Mouse (Mus musculus) left cerebral cortex, postnatal 14 days (tissue): ENCODE measurements around the gene Ndufb6. TPM values are rescaled to one million over a fixed set of nuclear protein-coding genes. Genes with fewer than 3 reads are reported as not detected.

Source experiments
- DNase-seq, 2 experiments: peaks; one replicate each; pipeline ENCODE4 v3.0.0; 2021 to 2022; ENCODE audit warnings: low spot score in 2 of 2, mixed read lengths in 1 of 2
- intact Hi-C: fragments of 180-260 bp; cut with DNase I; formaldehyde crosslinking; loops from one replicate; pipeline ENCODE4 v1.15.1; 2025
- total RNA-seq, 2 experiments: library from RNA; stranded (reverse); gene quantifications; 2 replicates each; pipeline ENCODE4 v1.2.3; 2021

Gene Ndufb6
- total RNA-seq, 2 experiments from 2014 or later = 207 to 219 TPM

DNA sequence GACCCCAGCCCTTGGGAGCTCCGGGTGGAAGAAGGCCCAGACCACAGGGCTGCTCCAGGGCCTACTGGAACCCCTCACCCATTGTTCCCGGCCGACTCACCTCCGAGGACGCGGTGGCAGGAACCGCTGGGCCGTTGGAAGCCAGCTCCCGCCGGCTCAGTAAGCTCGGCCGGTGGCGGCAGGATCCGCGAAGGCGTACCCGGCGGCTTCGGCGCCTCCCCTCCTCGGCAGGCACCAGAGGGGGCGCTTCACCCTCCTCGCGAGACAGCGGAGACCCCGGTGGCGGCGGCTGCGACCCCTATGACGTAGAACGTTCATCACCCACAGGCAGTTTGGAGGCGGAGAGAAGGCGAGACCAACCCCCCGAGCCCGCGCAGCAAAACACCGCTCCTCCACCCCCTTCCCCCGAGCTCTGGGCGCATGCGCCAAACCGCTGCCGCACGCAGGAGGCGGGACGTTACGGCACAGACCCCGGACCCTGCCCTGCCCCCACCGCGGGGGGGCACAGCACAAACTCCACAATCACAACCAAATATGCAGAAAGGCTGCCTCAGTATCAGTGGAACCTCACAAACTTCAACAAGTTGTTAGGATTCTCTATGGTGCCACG, 10.9 kb downstream of the Ndufb6 start:
- intact Hi-C loops = loop anchor here (2.0 to 5.0 kb wide), 2 partner anchors 86 to 126 kb away; partner anchors contain the start of gene Aco1
- peak; percentile 90 to 91 for DNase-seq

DNA sequence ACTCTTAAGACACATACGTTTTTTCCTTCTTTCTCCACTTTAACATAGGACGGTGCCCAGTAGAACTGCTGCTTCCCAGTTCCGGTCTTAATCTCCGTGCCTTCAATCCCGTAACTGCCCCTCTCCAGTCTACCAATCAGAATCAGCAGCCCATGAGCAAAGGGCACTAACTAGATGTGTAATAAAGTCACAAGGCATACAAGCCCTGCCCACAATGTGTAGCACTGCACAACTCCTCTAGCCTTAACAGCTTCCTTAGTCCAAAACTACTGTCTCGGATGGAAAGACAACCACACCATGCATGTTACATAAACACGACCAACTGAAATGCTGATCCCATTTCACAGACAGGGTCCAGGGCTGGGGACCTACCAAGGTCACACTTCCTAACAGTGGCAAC, 11.5 kb downstream of the Ndufb6 start:
- peak in 1 of 2 experiments; percentile 9 for DNase-seq
- intact Hi-C loops = loop anchor here (2.0 to 5.0 kb wide), 2 partner anchors 85 to 125 kb away; partner anchors contain the start of gene Aco1

DNA sequence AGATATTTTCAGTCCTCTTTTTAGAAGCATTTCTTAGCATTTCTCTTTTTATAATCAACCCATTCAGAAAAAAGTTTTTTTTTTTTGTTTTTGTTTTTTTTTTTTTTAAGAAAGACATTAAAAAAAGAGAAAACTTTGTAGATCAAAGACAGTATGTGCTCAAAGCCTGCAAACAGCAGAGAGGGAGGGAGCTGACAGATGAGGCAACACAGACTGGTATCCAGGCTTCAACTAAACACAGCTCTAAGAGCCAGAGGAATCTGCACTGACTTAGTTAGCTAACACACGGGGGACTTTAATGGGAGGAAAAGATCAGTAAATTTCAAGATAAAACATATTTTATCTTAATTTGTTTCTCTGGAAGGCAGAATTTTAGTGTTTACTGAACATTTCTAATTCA, 14.9 kb downstream of the Ndufb6 start:
- intact Hi-C loops = no loop called here
- DNase-seq = no peak

DNA sequence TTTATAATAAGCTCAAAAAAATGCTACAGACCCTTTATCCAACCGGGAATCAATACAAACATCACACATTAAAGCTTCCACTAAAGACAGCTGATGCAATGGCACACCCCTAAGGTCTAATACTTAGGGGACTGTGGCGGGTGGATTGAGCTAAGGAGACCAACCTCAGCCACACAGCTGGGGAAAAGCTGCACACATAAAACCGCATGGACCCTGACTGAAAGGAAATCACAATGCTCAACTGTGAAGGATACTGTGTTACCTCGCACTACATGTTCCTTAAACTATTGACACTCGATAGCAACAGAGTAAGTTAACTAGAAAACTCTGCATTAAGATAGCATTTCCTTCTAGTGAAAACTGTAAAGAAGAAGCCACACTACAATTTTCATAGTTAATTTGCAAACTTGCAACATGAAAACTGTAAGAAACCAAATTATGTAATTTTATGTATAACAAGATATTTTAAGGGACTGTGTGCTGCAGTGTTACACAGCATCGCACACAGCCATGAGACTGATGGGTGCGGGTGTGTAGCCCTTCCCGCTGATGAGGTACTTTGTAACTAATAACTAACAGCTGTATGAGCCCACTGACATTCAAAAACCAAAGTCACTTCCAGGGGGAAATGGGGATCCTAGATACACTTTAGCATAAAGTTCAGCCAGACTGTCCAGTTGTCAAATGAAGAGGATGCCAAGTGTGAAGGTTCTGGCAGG, 24.7 kb downstream of the Ndufb6 start:
- intact Hi-C loops = no loop called here
- DNase-seq = no peak

DNA sequence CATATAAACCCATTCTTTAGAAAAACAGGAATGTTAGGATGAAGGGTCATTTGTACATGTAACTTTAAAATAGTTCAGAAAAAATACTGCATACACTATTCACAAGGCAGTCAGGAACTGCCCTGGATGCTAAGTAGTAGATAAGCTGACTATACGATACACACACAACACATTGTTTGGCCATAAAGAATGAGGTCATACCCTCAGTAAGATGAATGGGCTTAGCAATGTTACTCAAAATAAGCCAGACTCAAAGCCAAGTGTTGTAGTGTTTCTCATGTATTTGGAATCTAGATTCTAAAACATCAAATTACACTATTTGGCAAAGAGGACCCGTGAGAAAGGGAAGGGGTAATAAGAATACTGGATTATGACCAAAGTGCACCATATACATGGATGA, 25.5 kb downstream of the Ndufb6 start:
- intact Hi-C loops = no loop called here
- DNase-seq = no peak

DNA sequence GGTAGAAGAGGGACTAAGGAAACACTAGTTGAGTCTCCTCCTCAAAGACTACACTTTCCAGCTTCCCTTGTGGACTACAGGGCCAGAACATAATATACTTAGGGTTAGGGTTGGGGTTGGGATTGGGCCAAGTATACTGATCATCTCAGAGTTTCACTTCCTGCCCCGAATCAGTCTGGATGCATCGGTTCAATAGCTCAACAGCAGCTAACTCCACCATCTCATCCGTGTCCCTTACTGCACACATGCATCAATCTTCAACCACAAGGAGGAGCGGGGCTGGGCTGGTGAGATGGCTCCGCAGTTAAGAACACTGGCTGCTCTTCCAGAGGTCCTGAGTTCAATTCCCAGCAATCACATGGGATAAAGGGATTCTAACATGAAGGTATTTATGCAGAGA, 28.2 kb downstream of the Ndufb6 start:
- intact Hi-C loops = no loop called here
- DNase-seq = no peak

DNA sequence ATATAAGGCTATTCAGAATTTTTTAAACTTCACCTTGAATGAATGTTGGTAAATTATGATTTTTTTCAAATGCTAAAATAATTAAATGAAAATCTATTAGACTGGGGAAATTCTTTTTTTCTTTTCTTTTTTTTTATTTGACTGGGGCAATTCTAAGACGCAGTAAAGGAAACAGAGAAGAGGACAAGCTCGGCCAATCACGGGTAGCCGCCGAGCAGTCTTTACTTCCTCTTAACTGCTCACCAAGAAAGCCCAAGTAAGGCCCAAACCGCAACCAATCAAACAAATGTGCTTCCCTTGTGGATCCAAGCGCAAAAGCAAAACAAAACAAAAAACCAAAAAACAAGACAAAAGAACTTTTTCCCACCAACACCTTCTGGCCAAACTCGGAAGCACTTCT, 35.2 kb downstream of the Ndufb6 start:
- intact Hi-C loops = no loop called here
- no peak for DNase-seq

DNA sequence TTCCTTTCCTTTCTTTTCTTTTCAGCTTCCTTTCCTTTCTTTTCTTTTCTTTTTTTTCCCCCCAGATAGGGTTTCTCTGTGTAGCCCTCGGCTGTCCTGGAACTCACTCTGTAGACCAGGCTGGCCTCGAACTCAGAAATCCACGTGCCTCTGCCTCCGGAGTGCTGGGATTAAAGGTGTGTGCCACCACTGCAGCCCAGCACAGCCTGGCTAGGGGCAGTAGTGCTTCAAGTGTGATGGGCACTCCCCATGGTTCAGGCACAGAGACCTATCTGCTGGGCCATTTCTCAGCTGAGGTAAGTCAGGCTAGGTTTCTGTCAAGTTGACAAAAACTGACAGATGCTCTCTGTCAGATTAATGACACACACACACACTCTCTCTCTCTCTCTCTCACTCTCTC, 36.2 kb downstream of the Ndufb6 start:
- DNase-seq = no peak
- intact Hi-C loops = no loop called here

DNA sequence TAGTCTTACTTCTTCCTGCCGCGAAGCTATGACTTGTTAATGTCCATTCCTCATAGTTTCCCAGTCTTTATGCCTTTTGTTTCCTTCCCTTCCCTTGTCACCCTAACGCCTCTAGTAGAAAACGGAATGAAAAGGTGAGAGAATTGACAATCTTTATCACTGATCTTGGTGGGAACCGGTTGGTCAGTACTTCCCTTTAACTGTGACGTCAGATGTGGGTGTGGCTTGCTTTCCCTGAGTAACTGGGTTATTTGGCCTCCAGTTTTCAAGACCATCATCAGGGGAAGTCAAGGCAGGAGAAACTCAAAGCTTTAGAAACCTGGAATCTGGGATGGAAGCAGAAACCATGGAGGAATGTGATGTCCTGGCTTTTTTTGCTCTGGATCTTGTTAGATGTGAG, 37.3 kb downstream of the Ndufb6 start:
- intact Hi-C loops = no loop called here
- no peak for DNase-seq

DNA sequence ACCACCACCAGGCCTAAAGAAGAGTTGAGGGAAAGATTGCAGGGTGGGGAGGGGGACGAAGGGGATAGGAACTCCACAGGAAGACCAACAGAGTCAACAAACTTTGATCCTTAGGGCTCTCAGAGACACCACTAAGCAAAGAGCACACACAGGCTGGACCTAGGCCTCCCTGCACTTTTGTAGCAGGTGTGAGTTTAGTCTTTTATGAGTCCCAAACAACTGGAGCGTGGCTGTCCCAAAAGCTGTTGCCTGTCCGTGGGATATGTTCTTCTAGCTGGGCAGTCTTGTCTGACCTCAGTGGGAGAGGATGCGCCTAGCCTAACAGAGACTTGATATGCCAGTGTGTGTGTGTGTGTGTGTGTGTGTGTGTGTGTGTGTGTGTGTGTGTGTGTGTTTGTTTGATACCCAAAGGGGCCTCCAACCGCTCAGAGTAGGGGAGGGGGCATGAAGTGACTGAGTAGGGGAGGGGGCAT, 38.9 kb downstream of the Ndufb6 start:
- no peak for DNase-seq
- intact Hi-C loops = no loop called here

DNA sequence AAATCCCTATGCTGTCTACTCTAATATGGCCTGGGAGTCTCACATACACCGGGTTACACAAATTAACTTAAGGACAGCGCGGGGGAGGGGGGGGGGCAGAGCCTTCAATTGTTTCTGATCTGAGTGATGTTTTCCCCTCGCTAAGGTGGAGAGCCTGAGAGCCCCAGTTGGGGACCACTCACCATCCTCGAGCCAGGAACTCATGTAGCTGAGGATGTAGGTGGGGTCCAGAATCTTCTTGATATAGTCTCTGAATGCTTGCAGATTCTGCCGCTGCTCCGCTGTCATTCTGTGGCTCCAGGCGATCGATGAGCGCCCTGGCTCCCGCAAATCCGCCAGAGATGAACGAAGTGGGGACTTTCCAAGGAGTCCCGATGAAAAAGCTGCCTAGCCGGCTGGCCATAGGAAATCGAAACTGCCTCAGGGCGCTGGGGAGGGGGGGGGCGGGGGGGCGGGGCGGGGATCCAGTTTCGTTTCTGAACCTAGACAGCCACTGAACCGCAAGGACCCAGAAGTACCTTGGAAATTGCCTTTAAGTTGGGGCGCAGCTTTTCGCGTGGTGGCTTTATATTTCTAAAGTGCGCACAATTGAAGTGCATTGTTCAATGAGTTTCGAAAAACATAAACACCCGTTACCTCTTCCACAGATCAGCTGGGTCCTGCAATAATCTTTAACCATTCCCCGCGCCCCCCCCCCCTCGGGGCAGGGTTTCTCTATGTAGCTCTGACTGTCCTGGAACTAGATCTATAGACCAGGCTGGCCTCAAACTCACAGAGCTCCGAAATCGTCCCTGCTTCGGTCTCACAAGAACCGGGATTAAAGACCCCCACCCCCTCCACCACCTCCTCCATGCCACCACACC, 39.6 kb downstream of the Ndufb6 start, which contains the start of gene Ddx58:
Ddx58 (minus strand) TSS at position 420 of the 863 bp plus-strand sequence.
- no peak for DNase-seq
- intact Hi-C loops = no loop called here

DNA sequence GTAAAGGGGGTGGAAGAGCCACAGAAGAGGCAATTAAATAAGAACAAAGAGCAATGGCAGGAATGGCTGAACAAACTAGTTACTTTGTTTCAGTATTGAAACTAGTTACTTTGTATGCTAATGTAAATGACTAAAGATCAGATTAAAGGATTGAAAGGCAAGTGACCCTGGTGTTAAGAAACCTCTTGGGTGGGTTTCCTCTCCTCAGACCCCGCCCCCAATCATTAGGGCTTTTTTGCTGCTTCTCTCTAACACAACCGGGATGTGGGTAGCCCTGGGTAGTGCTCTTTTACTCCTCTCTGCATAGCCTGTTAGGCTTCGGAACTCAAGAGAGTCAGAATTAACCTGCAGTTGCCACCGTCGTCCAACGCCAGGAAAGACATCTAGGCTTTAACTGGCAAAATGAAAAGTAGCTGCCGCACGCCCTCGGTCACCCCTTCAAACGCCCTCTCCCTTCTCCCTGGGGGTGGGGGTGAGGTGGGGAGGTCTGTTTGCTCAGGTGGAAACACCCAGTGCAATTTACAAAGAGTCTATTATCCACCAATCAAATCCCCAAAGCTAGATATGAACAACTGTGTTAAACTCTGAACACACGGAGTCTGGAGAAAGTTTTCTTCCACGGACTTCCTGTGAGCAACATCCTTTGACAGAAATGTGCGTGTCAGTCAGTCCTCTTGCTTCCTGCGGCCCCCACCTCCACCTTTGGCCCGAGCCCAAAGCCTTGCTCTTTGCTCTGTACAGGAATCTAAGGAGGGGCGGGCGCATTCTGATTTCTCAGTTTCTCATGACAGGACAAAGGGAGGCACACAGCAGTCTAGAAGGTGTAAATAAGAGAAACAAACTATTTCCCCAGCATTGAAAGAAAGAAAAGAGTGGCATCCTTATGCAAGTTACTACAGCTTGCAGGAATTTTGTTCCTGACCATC, 40.5 kb downstream of the Ndufb6 start:
- intact Hi-C loops = no loop called here
- DNase-seq = no peak

DNA sequence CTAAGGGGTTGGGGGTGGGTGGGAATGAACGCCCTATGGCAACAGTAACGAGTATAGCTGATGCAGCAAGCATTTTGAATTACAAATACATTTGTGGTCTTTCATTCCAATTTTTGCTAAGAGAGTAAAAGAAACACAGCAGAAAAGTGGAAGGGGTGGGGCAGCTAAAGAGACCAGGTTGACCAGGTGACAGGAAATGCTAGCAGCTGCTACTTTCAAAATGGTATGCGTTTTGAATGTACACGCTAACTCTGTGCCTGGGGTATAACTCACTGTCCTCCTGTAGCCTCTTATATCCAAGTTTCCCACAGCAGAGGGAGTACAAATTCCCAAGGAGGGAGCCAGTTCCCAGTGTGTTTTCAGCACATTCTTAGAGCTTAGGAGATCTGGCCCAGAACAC, 42.4 kb downstream of the Ndufb6 start:
- intact Hi-C loops = no loop called here
- no peak for DNase-seq

DNA sequence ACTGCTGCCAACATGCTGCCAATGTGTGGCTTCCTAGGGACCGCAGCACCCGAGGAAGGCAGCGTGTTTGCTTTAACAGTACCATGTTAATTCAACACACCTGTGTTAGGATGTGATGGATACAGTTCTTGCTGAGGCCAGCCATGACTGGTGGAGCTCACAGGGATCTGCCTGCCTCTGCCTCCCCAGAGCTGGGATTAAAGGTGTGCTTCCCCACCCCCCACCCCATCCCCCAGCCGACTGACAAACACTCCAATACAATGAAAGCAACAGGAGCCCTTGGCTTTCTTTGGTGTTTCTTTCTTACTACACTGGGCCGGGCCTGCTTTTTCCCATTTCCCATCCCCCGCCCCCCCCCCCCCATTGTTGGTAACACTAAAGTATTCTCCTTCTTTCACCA, 45.0 kb downstream of the Ndufb6 start:
- intact Hi-C loops = no loop called here
- no peak for DNase-seq

DNA sequence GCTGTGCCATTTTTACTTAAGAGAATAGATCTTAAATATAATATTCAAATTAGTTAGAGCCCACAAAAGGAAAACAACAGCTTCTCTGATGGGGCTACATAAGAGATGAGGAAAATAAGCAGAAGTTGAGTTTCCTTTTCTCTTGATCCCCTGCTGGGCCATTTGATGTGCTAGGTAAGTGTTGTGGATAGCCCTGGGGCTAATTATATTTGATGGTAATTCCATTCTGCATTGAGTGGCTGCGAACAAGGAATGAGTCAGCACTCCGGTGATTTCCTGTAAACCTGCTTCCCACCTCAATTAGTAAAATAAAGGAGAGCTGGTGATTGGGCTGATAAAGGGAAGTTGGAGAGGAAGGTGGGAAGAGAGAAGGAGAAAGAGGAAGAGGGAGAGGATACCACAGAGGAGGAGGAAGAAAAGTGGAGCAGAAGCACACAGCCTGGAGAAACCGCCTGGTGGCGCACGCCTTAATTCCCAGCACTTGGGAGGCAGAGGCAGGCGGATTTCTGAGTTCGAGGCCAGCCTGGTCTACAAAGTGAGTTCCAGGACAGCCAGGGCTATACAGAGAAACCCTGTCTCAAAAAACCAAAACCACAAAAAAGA, 46.1 kb downstream of the Ndufb6 start:
- intact Hi-C loops = no loop called here
- DNase-seq = no peak

DNA sequence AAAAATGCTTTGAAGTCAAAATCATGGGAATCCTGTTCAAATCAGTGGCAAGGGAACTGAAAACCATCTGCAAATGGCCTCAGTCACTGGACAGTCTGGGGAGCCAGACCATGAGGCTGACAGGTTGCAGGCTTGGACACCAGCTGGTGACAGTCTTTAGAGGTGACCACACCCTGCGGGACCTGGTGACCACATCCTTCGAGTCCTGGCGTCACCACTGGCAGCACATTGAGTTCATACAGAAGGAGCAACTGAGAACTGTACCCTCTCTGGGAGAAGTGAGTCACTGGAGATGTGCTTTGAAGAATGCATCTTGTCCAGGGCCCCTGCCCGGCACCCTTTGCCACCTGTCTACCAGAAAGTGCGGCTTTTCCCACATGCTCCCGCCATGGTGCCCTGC, 49.5 kb downstream of the Ndufb6 start:
- DNase-seq = no peak
- intact Hi-C loops = no loop called here

DNA sequence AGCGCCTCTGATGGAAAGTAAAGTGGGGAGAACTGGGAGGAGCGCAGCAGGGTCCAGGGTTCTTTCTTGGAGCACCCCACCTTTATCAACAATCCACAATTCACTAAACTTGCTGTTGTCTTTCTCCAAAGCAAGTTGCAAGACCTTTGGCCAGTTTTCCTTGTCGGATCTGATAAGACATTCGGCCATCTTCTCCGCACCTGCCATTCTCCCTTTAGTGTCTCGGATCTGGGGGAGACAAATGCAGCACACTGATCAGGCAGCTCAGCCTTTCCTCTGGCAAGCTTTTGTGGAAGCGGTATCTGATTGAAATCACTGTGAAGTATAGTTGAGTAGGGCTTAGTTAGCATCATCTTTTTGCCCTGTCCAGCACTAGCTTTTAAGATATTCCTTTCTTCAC, 51.3 kb downstream of the Ndufb6 start:
- DNase-seq = no peak
- intact Hi-C loops = no loop called here

DNA sequence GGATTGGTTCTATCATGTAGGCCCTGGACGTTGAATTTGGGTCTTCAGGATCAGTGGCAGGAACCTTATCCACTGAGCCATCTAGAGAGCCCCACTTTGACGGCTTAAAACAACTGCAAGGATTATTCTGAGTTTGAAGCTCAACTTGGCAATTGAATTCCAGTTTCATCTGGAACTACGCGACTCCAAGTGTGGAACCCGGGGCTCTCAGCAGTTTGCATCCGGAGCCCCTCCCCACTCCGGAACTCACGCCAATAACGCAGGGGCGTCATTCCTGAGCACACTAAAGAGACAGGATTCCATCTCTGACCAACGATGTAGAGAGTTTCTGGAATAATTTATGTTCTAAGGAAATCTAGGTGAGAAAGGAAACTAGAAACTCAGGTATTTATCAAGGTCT, 52.1 kb downstream of the Ndufb6 start:
- intact Hi-C loops = no loop called here
- no peak for DNase-seq

DNA sequence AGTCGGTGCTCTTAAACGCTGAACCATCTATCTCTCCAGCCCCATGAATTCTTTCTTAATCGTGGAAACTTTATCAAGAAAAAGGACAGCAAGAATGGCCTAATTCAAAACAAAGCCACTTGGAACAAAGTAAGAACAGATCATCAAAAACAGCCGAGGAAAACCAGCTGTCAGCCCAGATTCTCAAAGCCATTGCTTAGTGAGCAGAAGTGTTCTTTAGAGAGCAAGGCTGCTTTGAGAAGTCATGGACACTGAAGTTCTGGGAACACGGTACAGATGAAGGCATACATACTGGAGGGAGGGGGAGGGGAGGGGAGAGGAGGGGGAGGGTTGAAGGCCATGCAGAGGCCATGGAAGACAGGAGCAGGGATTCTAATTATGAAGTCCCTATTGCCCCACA, 53.1 kb downstream of the Ndufb6 start:
- no peak for DNase-seq
- intact Hi-C loops = no loop called here
